Mouse (Mus musculus): ENCODE results near the gene Zmpste24. TPM values are rescaled to one million over a fixed set of nuclear protein-coding genes. Genes with fewer than 3 reads are reported as not detected.
"Not testable (repeated sequence)": the region's sequence is repeated elsewhere in the genome, so short reads cannot be mapped to it uniquely, and the experiment has no call there.

Zmpste24 gene
- polyA plus RNA-seq, 1 experiment from 2014 or later: 16.5 TPM

GRCm38 (mm10) chr4:121080395-121080794 is 17.6 kb downstream of the Zmpste24 start:
- 62% methylated on average over 1 of the region's 1 CpGs for WGBS (ENCODE audit: insufficient replicate concordance)
- DNase-seq (no peak), ATAC-seq (no peak)
- H3K27ac ChIP-seq (ENCODE audit: low read depth): no peak overlapping the region
- H3K4me3 ChIP-seq (ENCODE audit: low read depth, low read length): no peak overlapping the region
- no peaks in the 10 kb centered on the region for H3K4me1 ChIP-seq (ENCODE audit: insufficient read depth)
- no peaks in the 10 kb centered on the region for H3K27me3 ChIP-seq (ENCODE audit: insufficient read depth, low read length)
- no peaks in the 10 kb centered on the region for H3K9me3 ChIP-seq (ENCODE audit: low read length)
- H3K9ac ChIP-seq (replicated peaks): no peak overlapping the region
- TF ChIP-seq EP300 (IDR thresholded peaks at IDR 0.05; ENCODE audit: low read depth) (no peak), CTCF (IDR thresholded peaks at IDR 0.05; ENCODE audit: low read depth) (no peak)
- no peak overlapping the region for H3K4me2 ChIP-seq (ENCODE audit: low read depth, low read length)
- H3K36me3 ChIP-seq (replicated peaks; ENCODE audit: insufficient read depth, low read length): peaks cover 57% of the 10 kb centered on the region

- DNase-seq (no peak), ATAC-seq (no peak)
- H3K4me3 ChIP-seq (ENCODE audit: low read depth, low read length): no peak overlapping the region
- H3K27ac ChIP-seq (ENCODE audit: low read depth): no peak overlapping the region
- no peak overlapping the region for H3K4me2 ChIP-seq (ENCODE audit: low read depth, low read length)
- H3K4me1 ChIP-seq (ENCODE audit: insufficient read depth): no peaks in the 10 kb centered on the region
- H3K9ac ChIP-seq (replicated peaks): no peak overlapping the region
- H3K9me3 ChIP-seq (ENCODE audit: low read length): no peaks in the 10 kb centered on the region
- TF ChIP-seq EP300 (IDR thresholded peaks at IDR 0.05; ENCODE audit: low read depth): no peak
- no peak for TF ChIP-seq CTCF (IDR thresholded peaks at IDR 0.05; ENCODE audit: low read depth)
- 69% methylated on average over 3 of the region's 3 CpGs for WGBS (ENCODE audit: insufficient replicate concordance)
- H3K36me3 ChIP-seq (replicated peaks; ENCODE audit: insufficient read depth, low read length): peaks cover 65% of the 10 kb centered on the region
- H3K27me3 ChIP-seq (ENCODE audit: insufficient read depth, low read length): no peaks in the 10 kb centered on the region
Measured at GRCm38 (mm10) chr4:121077915-121078646, 20.0 kb downstream of the Zmpste24 start.

GRCm38 (mm10) chr4:121074250-121074649 is 23.8 kb downstream of the Zmpste24 start:
- Histone ChIP-seq H3K36me3 (replicated peaks; ENCODE audit: insufficient read depth, low read length) (peaks cover 42% of the 10 kb centered on the region), H3K4me2 (ENCODE audit: low read depth, low read length) (no peak overlapping the region), H3K27ac (ENCODE audit: low read depth) (no peak overlapping the region), H3K9me3 (ENCODE audit: low read length) (no peaks in the 10 kb centered on the region), H3K27me3 (ENCODE audit: insufficient read depth, low read length) (no peaks in the 10 kb centered on the region), H3K4me3 (ENCODE audit: low read depth, low read length) (no peak overlapping the region), H3K4me1 (ENCODE audit: insufficient read depth) (no peaks in the 10 kb centered on the region), H3K9ac (replicated peaks) (no peak overlapping the region)
- 84% methylated on average over 4 of the region's 4 CpGs for WGBS (ENCODE audit: insufficient replicate concordance)
- DNase-seq: no peak
- TF ChIP-seq CTCF (IDR thresholded peaks at IDR 0.05; ENCODE audit: low read depth): no peak
- no peak for TF ChIP-seq EP300 (IDR thresholded peaks at IDR 0.05; ENCODE audit: low read depth)
- ATAC-seq: no peak

- Histone ChIP-seq H3K36me3 (replicated peaks; ENCODE audit: insufficient read depth, low read length) (peaks cover 33% of the 10 kb centered on the region), H3K9me3 (ENCODE audit: low read length) (no peaks in the 10 kb centered on the region), H3K27ac (ENCODE audit: low read depth) (no peak overlapping the region), H3K4me1 (ENCODE audit: insufficient read depth) (no peaks in the 10 kb centered on the region), H3K9ac (replicated peaks) (no peak overlapping the region), H3K4me2 (ENCODE audit: low read depth, low read length) (no peak overlapping the region), H3K4me3 (ENCODE audit: low read depth, low read length) (no peak overlapping the region), H3K27me3 (ENCODE audit: insufficient read depth, low read length) (no peaks in the 10 kb centered on the region)
- 75% methylated on average over 2 of the region's 2 CpGs for WGBS (ENCODE audit: insufficient replicate concordance)
- TF ChIP-seq EP300 (IDR thresholded peaks at IDR 0.05; ENCODE audit: low read depth) (no peak), CTCF (IDR thresholded peaks at IDR 0.05; ENCODE audit: low read depth) (no peak)
- DNase-seq (no peak), ATAC-seq (no peak)
Measured at GRCm38 (mm10) chr4:121065336-121065735, 32.7 kb downstream of the Zmpste24 start.

- H3K4me3 ChIP-seq (ENCODE audit: low read depth, low read length); H3K9ac ChIP-seq (replicated peaks); H3K27me3 ChIP-seq (ENCODE audit: insufficient read depth, low read length); H3K4me2 ChIP-seq (ENCODE audit: low read depth, low read length); DNase-seq; H3K27ac ChIP-seq (ENCODE audit: low read depth); H3K9me3 ChIP-seq (ENCODE audit: low read length); ATAC-seq; H3K4me1 ChIP-seq (ENCODE audit: insufficient read depth): not testable (repeated sequence)
- 75% methylated on average over 9 of the region's 10 CpGs for WGBS (ENCODE audit: insufficient replicate concordance)
- H3K36me3 ChIP-seq (replicated peaks; ENCODE audit: insufficient read depth, low read length): peaks cover 14% of the 10 kb centered on the region
Measured at GRCm38 (mm10) chr4:121059218-121059617, 38.8 kb downstream of the Zmpste24 start.

- no peak overlapping the region for H3K4me3 ChIP-seq (ENCODE audit: low read depth, low read length)
- no peak for ATAC-seq
- no peak overlapping the region for H3K9ac ChIP-seq (replicated peaks)
- H3K9me3 ChIP-seq (ENCODE audit: low read length): no peaks in the 10 kb centered on the region
- no peak overlapping the region for H3K27ac ChIP-seq (ENCODE audit: low read depth)
- no peak overlapping the region for H3K4me2 ChIP-seq (ENCODE audit: low read depth, low read length)
- TF ChIP-seq CTCF (IDR thresholded peaks at IDR 0.05; ENCODE audit: low read depth) (no peak), EP300 (IDR thresholded peaks at IDR 0.05; ENCODE audit: low read depth) (no peak)
- H3K36me3 ChIP-seq (replicated peaks; ENCODE audit: insufficient read depth, low read length): peaks cover 9% of the 10 kb centered on the region; the same call in 1 of the 2 replicates
- 52% methylated on average over 2 of the region's 2 CpGs for WGBS (ENCODE audit: insufficient replicate concordance)
- no peak for DNase-seq
- H3K4me1 ChIP-seq (ENCODE audit: insufficient read depth): no peaks in the 10 kb centered on the region
- H3K27me3 ChIP-seq (ENCODE audit: insufficient read depth, low read length): peaks cover 16% of the 10 kb centered on the region
Measured at GRCm38 (mm10) chr4:121057032-121057431, 41.0 kb downstream of the Zmpste24 start.

Data from liver, postnatal 0 days (tissue).